Mouse (Mus musculus) lung, embryonic 16.5 days (tissue): ENCODE results near the gene Selenom. TPM values are rescaled to one million over a fixed set of nuclear protein-coding genes. Genes with fewer than 3 reads are reported as not detected.

Experiments
- ATAC-seq: fragments of 200-750 bp; cut with Nextera tagmentation; 2 replicates; pipeline ENCODE4 v1.8.0; 2017; ENCODE audit warnings: low read depth, mild to moderate bottlenecking, moderate library complexity
- H3K27ac ChIP-seq: fragments of 300-500 bp; sonication (generic); 2 replicates; pipeline ENCODE4 v1.5.1; 2014; ENCODE audit warnings: mild to moderate bottlenecking, control low read depth, low read length
- H3K27me3 ChIP-seq: fragments of 300-500 bp; sonication (generic); 2 replicates; pipeline ENCODE4 v1.6.1; 2014; ENCODE audit warnings: low read depth, low read length, mixed read lengths; ENCODE audit not compliant: control insufficient read depth, insufficient read depth
- H3K36me3 ChIP-seq: fragments of 300-500 bp; sonication (generic); 2 replicates; pipeline ENCODE4 v1.6.1; 2014; ENCODE audit warnings: low read length; ENCODE audit not compliant: control insufficient read depth, insufficient read depth
- H3K4me1 ChIP-seq: fragments of 300-500 bp; sonication (generic); replicated peaks from 2 replicates; pipeline ENCODE4 v1.6.1; 2014; ENCODE audit warnings: low read length, mixed read lengths; ENCODE audit not compliant: control insufficient read depth, insufficient read depth
- H3K4me2 ChIP-seq: fragments of 300-500 bp; sonication (generic); 2 replicates; pipeline ENCODE4 v1.6.1; 2014; ENCODE audit warnings: low read depth, low read length, control low read depth
- H3K4me3 ChIP-seq: fragments of 300-500 bp; sonication (generic); 2 replicates; pipeline ENCODE4 v1.5.1; 2014; ENCODE audit warnings: mild to moderate bottlenecking, low read length, control low read depth
- H3K9ac ChIP-seq: fragments of 300-500 bp; sonication (generic); 2 replicates; pipeline ENCODE4 v1.6.1; 2014; ENCODE audit warnings: low read length, control low read depth
- H3K9me3 ChIP-seq: fragments of 300-500 bp; sonication (generic); 2 replicates; pipeline ENCODE4 v1.6.1; 2016; ENCODE audit warnings: low read length; ENCODE audit not compliant: control insufficient read depth
- WGBS: fragments of 180-500 bp; shearing (Covaris S2); extraction: QIAGEN DNeasy Blood & Tissue Kit; methylation state at CpG from one replicate; pipeline ENCODE4 v1.1.7; 2014; 5-methylcytosine and 5-hydroxymethylcytosine counted together
- polyA plus RNA-seq: library from polyadenylated mRNA; unstranded; fragments of >200 nt; fragmentation: Nextera tagmentation; extraction: Ambion mirVana; gene quantifications from 2 replicates; pipeline ENCODE4 v1.2.1, GENCODE M21; 2015

The Selenom gene
- polyA plus RNA-seq, 1 experiment from 2014 or later, result 116 TPM

DNA sequence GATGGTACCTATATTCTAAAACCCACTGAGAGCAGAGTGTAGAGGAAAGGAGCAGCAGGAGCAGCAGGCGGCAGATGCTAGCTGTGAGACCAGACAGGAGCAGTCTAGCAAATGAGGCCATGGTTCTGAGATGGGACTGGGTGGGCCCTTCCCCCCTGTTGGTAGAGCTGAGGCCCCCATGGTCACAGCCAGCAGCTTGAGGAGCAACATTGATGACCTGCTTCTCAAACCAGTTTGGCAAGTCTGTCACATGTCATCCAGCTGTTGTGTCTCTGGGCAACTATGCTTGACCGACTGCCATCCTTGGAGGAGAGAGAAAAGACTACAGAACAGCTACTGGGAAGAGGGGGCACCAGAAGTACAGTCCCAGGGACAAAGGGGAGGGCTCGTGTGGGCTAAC is 27.4 kb downstream of the Selenom start:
- Histone ChIP-seq H3K4me3 (no peak overlapping the region), H3K4me2 (no peak overlapping the region), H3K36me3 (no peaks in the 10 kb centered on the region), H3K4me1 (peaks cover 29% of the 10 kb centered on the region), H3K9me3 (peaks cover 4% of the 10 kb centered on the region), H3K27me3 (no peaks in the 10 kb centered on the region), H3K9ac (no peak overlapping the region), H3K27ac (no peak overlapping the region)
- WGBS, result 63% methylated on average over 3 of the region's 3 CpGs
- ATAC-seq, result no peak

- Histone ChIP-seq H3K9me3 (peaks cover 4% of the 10 kb centered on the region), H3K9ac (no peak overlapping the region), H3K4me1 (peaks cover 18% of the 10 kb centered on the region), H3K4me2 (no peak overlapping the region), H3K36me3 (no peaks in the 10 kb centered on the region), H3K27me3 (no peaks in the 10 kb centered on the region), H3K27ac (peak overlapping the region; percentile 33), H3K4me3 (no peak overlapping the region)
- WGBS, result 43% methylated on average over 5 of the region's 5 CpGs
- ATAC-seq, result peak; percentile 16; the same call in 1 of the 2 replicates
Observed at GRCm38 (mm10) chr11:3543001-3543400, 28.5 kb downstream of the Selenom start.

GRCm38 (mm10) chr11:3544409-3544808 is 29.9 kb downstream of the Selenom start:
- Histone ChIP-seq H3K27me3 (no peaks in the 10 kb centered on the region), H3K4me2 (no peak overlapping the region), H3K9me3 (peaks cover 4% of the 10 kb centered on the region), H3K9ac (no peak overlapping the region), H3K4me1 (peaks cover 15% of the 10 kb centered on the region), H3K36me3 (no peaks in the 10 kb centered on the region), H3K4me3 (no peak overlapping the region), H3K27ac (no peak overlapping the region)
- 94% methylated on average over 5 of the region's 5 CpGs for WGBS
- ATAC-seq, result no peak

- Histone ChIP-seq H3K9me3 (peaks cover 4% of the 10 kb centered on the region), H3K9ac (no peak overlapping the region), H3K36me3 (no peaks in the 10 kb centered on the region), H3K27me3 (no peaks in the 10 kb centered on the region), H3K4me1 (peaks cover 15% of the 10 kb centered on the region), H3K27ac (peak overlapping the region; percentile 19; the same call in 1 of the 2 replicates), H3K4me3 (no peak overlapping the region), H3K4me2 (no peak overlapping the region)
- ATAC-seq, result peak; percentile 29; the same call in 1 of the 2 replicates
- WGBS, result 16% methylated on average over 9 of the region's 9 CpGs
Observed at GRCm38 (mm10) chr11:3545531-3546241, 31.2 kb downstream of the Selenom start.

DNA sequence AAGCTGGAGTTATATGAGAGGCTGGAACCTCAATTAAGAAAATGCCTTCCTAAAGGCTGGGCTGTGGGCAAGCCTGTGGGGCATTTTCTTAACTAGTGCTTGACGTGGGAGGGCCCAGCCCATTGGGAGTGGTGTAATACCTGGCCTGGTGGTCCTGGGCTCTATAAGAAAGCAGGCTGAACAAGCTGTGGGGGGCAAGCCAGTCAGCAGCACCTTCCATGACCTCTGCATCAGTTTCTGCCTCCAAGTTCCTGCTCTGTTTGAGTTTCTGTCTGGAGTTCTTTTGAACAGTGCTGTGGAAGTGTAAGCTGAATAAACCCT is 31.7 kb downstream of the Selenom start:
- Histone ChIP-seq H3K27ac (peak overlapping the region; percentile 19; the same call in 1 of the 2 replicates), H3K9me3 (peaks cover 4% of the 10 kb centered on the region), H3K4me1 (peaks cover 15% of the 10 kb centered on the region), H3K4me3 (no peak overlapping the region), H3K9ac (no peak overlapping the region), H3K27me3 (no peaks in the 10 kb centered on the region), H3K4me2 (no peak overlapping the region), H3K36me3 (no peaks in the 10 kb centered on the region)
- 10% methylated on average over 1 of the region's 1 CpGs for WGBS
- peak; percentile 13; the same call in 1 of the 2 replicates for ATAC-seq

GRCm38 (mm10) chr11:3547047-3547446 is 32.6 kb downstream of the Selenom start:
- no peak for ATAC-seq
- Histone ChIP-seq H3K4me2 (no peak overlapping the region), H3K4me1 (peaks cover 13% of the 10 kb centered on the region), H3K9ac (no peak overlapping the region), H3K4me3 (no peak overlapping the region), H3K36me3 (no peaks in the 10 kb centered on the region), H3K27ac (no peak overlapping the region), H3K27me3 (no peaks in the 10 kb centered on the region), H3K9me3 (peaks cover 4% of the 10 kb centered on the region)
- 83% methylated on average over 2 of the region's 2 CpGs for WGBS

GRCm38 (mm10) chr11:3547969-3548368 is 33.5 kb downstream of the Selenom start:
- ATAC-seq, result peak; percentile 56; the same call in 1 of the 2 replicates
- WGBS, result 41% methylated on average over 6 of the region's 6 CpGs
- peaks cover 13% of the 10 kb centered on the region for H3K4me1 ChIP-seq
- no peak overlapping the region for H3K27ac ChIP-seq
- H3K9me3 ChIP-seq, result peaks cover 4% of the 10 kb centered on the region
- no peak overlapping the region for H3K4me3 ChIP-seq
- no peaks in the 10 kb centered on the region for H3K27me3 ChIP-seq
- no peak overlapping the region for H3K9ac ChIP-seq
- no peaks in the 10 kb centered on the region for H3K36me3 ChIP-seq
- no peak overlapping the region for H3K4me2 ChIP-seq

DNA sequence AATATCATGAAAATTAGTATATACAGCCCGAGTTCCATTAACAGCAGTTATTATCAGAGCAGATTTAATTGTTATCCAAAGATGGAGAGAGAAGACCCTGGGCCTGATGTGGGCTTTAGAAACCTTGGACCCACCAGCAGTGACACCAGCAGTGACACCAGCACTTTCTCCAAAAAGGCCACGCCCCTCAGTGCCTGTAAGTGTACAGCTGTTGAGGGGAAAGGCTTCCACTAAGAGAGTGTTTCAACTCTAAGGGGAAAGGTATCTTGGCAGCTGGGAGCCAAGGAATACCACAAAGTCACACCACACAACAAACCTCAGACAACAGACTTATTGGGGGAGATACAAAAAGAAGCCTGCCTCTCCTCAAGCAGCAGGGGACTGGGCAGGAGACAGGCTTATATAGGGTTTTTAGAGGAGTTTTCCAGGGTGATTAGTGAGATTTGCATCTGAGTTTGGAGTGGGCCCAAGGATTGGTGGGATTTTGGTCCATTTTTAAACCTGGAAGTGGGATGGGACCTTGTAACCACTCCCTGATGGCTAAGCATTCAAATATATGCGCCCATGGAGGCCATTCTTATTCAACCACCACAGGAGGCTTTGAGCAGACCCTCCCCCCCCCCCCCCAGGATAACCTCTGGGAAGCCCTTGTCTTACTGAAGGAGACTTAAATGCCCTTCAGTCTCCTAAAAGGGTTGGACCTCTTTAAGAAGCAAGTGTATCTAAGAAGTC is 34.2 kb downstream of the Selenom start:
- no peak overlapping the region for H3K4me3 ChIP-seq
- peaks cover 13% of the 10 kb centered on the region for H3K4me1 ChIP-seq
- 77% methylated on average over 3 of the region's 3 CpGs for WGBS
- no peak overlapping the region for H3K4me2 ChIP-seq
- H3K9ac ChIP-seq, result no peak overlapping the region
- H3K27ac ChIP-seq, result no peak overlapping the region
- no peaks in the 10 kb centered on the region for H3K27me3 ChIP-seq
- ATAC-seq, result no peak
- no peaks in the 10 kb centered on the region for H3K36me3 ChIP-seq
- peaks cover 4% of the 10 kb centered on the region for H3K9me3 ChIP-seq

DNA sequence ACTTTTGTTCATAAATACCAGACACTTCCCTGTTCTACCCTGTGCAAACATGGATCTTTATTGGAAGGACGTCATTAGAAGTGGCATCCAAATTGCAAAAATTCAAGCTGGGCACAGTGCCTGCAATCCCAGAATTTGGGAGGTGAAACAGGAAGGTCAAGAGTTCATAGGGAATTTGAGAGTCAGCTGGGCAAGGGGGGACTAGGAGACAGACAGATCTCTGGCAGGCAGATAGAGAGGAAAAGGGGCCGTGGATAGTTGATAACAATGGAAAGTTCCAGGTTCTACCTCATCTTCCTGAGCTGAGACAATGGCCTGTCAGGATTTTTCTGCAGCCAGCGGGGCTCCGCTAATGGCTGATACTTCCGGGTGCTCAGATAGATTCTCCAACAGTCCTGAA is 35.3 kb downstream of the Selenom start:
- WGBS, result 54% methylated on average over 5 of the region's 5 CpGs

More for the DNA sequence above, 35.3 kb downstream of the Selenom start:
- no peak overlapping the region for H3K9ac ChIP-seq
- ATAC-seq, result no peak
- no peaks in the 10 kb centered on the region for H3K27me3 ChIP-seq
- H3K36me3 ChIP-seq, result no peaks in the 10 kb centered on the region
- H3K9me3 ChIP-seq, result no peaks in the 10 kb centered on the region
- H3K4me2 ChIP-seq, result no peak overlapping the region
- no peak overlapping the region; the same call in 1 of the 2 replicates for H3K27ac ChIP-seq
- no peak overlapping the region for H3K4me3 ChIP-seq
- H3K4me1 ChIP-seq, result peaks cover 13% of the 10 kb centered on the region
